Mouse (Mus musculus): ENCODE data around the gene Tnfsf8.

Gene Tnfsf8

GRCm38 (mm10) chr4:63860688-63861540 lies at the start of gene Tnfsf8:
Gene Tnfsf8 (minus strand): TSS chr4:63861347.
- in situ Hi-C loops (cut with MboI, MseI), result loop anchor here (5.0 kb wide), 2 partner anchors 81 to 364 kb away; partner anchors contain the start of gene Whrn

DNA sequence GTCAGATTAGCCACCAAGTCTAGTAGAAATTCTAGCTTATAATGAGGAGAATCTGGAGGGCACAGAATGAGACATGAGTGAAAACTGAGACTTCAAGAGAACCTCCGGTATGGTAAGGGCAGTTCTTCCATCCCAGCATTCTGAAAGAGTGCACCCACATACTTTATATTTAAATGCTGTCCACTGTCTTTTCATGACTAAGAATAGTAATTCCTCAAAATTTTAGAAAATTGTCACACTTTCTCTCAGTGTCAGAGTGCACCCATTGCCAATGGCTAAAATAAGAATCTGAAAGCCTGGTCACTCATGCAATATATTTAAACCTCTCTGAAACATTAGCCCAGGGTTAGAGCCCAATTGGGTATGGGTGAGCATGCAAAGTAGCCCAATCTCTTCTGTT lies 47.4 kb upstream of the Tnfsf8 start:
- in situ Hi-C loops (cut with MboI, MseI), result no loop called here

- in situ Hi-C loops (cut with MboI, MseI), result no loop called here
Measured at GRCm38 (mm10) chr4:63907473-63907872, 46.3 kb upstream of the Tnfsf8 start.

GRCm38 (mm10) chr4:63906050-63906449 lies 44.9 kb upstream of the Tnfsf8 start:
- in situ Hi-C loops (cut with MboI, MseI), result no loop called here

GRCm38 (mm10) chr4:63899081-63899523 lies 38.0 kb upstream of the Tnfsf8 start:
- in situ Hi-C loops (cut with MboI, MseI), result no loop called here

DNA sequence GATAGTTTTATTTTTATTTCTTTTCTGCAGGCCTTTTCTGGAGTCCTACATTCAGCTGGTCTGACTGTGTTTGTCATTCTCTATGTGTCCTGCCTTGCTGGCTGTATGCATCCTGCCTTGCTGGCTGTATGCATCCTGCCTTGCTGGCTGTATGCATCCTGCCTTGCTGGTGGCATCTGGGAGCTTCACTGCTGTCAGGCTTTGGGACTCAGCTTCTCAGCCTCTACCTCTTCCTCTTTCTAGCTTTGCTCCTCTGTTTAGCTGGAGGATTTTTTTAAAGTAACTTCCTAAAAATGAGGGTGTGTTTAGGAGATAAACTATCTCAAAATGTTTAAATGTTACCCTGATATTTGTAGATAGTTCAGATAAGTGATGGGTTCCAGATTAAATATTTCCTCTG lies 36.0 kb upstream of the Tnfsf8 start:
- in situ Hi-C loops (cut with MboI, MseI), result no loop called here

DNA sequence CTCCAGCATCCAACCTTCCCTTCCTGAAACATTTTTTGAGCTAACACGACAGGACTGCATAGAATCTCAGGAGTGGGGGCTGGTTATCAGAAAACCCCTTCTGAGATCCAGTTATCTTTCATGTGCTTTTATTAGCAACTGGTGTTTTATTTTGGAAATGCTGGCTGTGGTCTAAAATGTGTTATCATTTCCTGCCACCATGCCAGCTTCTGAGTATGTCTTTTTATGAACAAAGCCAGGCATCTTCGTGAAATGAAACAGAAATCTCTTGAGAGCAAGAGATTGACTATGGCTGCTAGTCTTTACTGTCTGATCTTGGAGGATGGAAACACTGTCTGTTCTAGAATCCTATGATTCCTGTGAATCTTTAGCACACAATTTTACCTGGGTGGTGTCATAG lies 25.0 kb upstream of the Tnfsf8 start:
- in situ Hi-C loops (cut with MboI, MseI), result no loop called here

- in situ Hi-C loops (cut with MboI, MseI), result no loop called here
Measured at GRCm38 (mm10) chr4:63876720-63877119, 15.6 kb upstream of the Tnfsf8 start.

GRCm38 (mm10) chr4:63875480-63875879 lies 14.3 kb upstream of the Tnfsf8 start:
- in situ Hi-C loops (cut with MboI, MseI), result no loop called here

- in situ Hi-C loops (cut with MboI, MseI), result no loop called here
Measured at GRCm38 (mm10) chr4:63870678-63871077, 9.5 kb upstream of the Tnfsf8 start.

- in situ Hi-C loops (cut with MboI, MseI), result no loop called here
Measured at GRCm38 (mm10) chr4:63868770-63869169, 7.6 kb upstream of the Tnfsf8 start.

- in situ Hi-C loops (cut with MboI, MseI), result loop anchor here (5.0 kb wide), 2 partner anchors 79 to 366 kb away; partner anchors contain the start of gene Whrn
Measured at GRCm38 (mm10) chr4:63862953-63863352, 1.8 kb upstream of the Tnfsf8 start.

GRCm38 (mm10) chr4:63862092-63862697 lies 1.0 kb upstream of the Tnfsf8 start:
- in situ Hi-C loops (cut with MboI, MseI), result loop anchor here (5.0 kb wide), 2 partner anchors 80 to 365 kb away; partner anchors contain the start of gene Whrn

DNA sequence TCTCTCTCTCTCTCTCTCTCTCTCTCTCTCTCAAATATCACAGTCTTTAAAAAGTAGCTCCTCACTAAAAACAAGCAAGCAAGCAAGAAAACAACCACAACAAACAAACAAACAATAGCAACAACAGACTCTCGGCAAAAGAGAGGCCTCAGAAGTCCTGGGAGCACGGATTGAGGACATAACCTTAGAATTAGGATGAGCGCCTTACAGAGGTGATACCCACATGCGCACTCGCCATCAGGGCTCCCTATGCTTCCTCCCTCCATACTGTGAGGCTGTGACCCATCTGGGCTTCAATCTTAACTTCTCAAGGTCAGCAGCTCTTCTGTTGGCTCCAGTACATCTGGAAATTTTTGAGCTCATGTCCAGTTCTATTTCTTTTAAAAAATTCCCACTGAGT lies 911 bp downstream of the Tnfsf8 start:
- in situ Hi-C loops (cut with MboI, MseI), result loop anchor here (5.0 kb wide), 2 partner anchors 82 to 363 kb away; partner anchors contain the start of gene Whrn

- in situ Hi-C loops (cut with MboI, MseI), result loop anchor here (5.0 kb wide), 3 partner anchors 83 to 457 kb away; partner anchors contain the start of genes Akna and Whrn
Measured at GRCm38 (mm10) chr4:63859785-63860203, 1.4 kb downstream of the Tnfsf8 start.

- in situ Hi-C loops (cut with MboI, MseI), result loop anchor here (5.0 kb wide), 1 partner anchor 456 kb away; the partner anchor contains the start of gene Akna
Measured at GRCm38 (mm10) chr4:63858646-63859224, 2.4 kb downstream of the Tnfsf8 start.

DNA sequence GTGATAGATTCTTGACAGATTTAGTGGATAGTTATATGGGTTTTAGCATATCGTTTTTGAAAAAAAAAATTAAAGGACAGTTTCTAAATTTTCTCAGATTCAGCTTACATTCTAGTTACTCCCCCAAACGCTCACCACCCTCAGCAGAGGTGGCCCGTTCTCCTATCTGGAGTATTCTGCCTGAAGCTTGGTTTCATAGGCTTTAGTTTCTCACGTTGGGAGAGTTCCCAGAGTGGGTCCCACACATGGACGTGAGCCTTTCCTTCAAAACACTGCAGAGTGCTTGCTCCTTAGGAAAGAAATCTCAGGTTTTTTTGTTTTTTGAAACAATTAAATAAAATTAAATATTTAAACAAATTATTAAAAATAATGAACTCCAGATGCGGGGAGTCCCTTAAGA lies 4.4 kb downstream of the Tnfsf8 start:
- in situ Hi-C loops (cut with MboI, MseI), result loop anchor here (5.0 kb wide), 1 partner anchor 454 kb away; the partner anchor contains the start of gene Akna

GRCm38 (mm10) chr4:63853782-63854386 lies 7.3 kb downstream of the Tnfsf8 start:
- in situ Hi-C loops (cut with MboI, MseI), result no loop called here

DNA sequence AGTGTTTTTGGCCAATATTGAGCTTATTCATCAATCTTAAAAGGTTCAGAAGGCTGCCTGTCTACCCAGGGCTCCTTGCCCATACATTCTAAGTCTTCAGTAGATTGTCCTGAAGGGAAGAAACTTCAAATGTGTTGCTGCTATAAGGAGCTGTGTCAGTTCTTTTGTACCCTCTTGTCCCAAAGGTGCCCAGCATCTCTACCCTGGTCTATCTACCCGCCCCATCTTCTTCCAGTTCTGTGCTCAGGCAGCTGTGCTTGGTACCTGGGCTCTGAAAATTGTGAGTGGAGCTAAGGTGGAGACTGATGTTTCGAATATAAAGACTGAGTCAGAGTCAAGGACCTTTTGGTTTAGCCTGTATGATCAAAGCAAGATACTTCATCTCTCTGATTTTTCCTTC lies 11.1 kb downstream of the Tnfsf8 start:
- in situ Hi-C loops (cut with MboI, MseI), result no loop called here

- in situ Hi-C loops (cut with MboI, MseI), result no loop called here
Measured at GRCm38 (mm10) chr4:63846881-63847597, 14.1 kb downstream of the Tnfsf8 start.

DNA sequence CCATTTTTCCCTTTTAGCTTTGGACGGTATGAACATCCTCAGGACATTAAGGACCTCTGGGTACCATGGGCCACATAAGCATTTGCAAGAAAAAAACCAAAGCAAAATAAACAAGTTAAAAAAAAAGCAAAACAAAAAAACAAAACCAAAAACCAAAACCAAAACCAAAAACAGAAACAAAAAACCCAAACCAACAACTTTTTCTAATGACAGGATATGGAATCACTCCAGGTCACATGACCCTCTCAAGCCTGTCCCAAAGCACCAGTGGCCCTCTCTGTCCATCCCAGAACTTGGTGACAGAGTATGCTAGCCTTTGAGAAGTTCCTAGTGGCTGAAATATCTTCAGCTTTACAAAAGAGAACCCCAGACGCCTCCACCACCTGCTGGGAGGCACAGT lies 15.4 kb downstream of the Tnfsf8 start:
- in situ Hi-C loops (cut with MboI, MseI), result no loop called here

Measured in T-helper 1 cell (primary cell).